ENCODE assay signal across 11 mouse cellular contexts in the genomic region with DNA sequence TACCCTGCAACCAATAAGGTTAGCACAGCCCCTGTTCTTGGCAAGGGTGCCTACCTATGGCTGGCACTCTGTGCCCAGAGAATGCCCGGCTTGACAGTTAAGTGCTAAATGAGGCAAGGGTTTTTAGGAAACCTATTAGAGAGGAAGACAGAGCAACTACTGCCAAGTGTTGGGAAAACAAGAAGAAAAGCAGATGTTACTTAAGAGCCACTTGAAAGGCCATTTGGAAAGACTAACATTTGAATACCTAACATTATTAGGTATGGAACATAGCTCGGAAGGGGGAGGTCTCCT. TPM values are rescaled to one million over a fixed set of nuclear protein-coding genes. Genes with fewer than 3 reads are reported as not detected.
A peak's percentile ranks its signal among the peaks of the same experiment; 100 is the strongest.
DNase-seq lines count a peak whose midpoint lies in the region; ATAC-seq and TF ChIP-seq lines count a peak whose summit lies in the region.
"Had no signal": no experiment of that assay in that cellular context is flagged by ENCODE, and none has a peak within 500 bp of the region (broad histone marks: within the 10 kb centered on the region; RNA-seq: fewer than 3 reads in every experiment).

No protein-coding gene starts in this region.

- no peak for TF ChIP-seq CTCF in forebrain, postnatal 0 days (IDR thresholded peaks at IDR 0.05; ENCODE audit: low read depth)
- no peak for TF ChIP-seq CTCF in brain, embryonic 14.5 days (IDR thresholded peaks at IDR 0.05; ENCODE audit: borderline replicate concordance, extremely low read depth, insufficient read depth, insufficient read length)

- no peak overlapping the region for H3K27ac ChIP-seq in forebrain, embryonic 14.5 days (ENCODE audit: low read depth, low read length)
- H3K27ac ChIP-seq in forebrain, postnatal 0 days (ENCODE audit: low read depth, low read length), result no peak overlapping the region
- H3K27ac ChIP-seq in liver, embryonic 16.5 days (ENCODE audit: low read length), result no peak overlapping the region
- H3K27ac ChIP-seq: lung, embryonic 15.5 days had no signal

- no peak for ATAC-seq in forebrain, embryonic 14.5 days
- no peak for ATAC-seq in forebrain, postnatal 0 days
- no peak for ATAC-seq in liver, embryonic 16.5 days (ENCODE audit: low read depth)
- peak; percentile 22 for ATAC-seq in megakaryocyte, adult 5-6 weeks (ENCODE audit: poor library complexity, severe bottlenecking)
- ATAC-seq: activated CD4-positive, CD25-positive, alpha-beta regulatory T cell, adult 4 months had no signal

- no peak overlapping the region for H3K4me2 ChIP-seq in forebrain, embryonic 14.5 days (ENCODE audit: low read length)
- H3K4me2 ChIP-seq in forebrain, postnatal 0 days (ENCODE audit: low read depth), result no peak overlapping the region
- peak overlapping the region; percentile 90; the same call in 1 of the 2 replicates for H3K4me2 ChIP-seq in liver, embryonic 16.5 days (ENCODE audit: low read depth, low read length)

- DNase-seq in forebrain, embryonic 14.5 days (ENCODE audit: low spot score), result peak; percentile 55
- DNase-seq in forebrain, postnatal 0 days, result no peak
- DNase-seq in liver, result no peak
- peak; percentile 72 for DNase-seq in brain, embryonic 14.5 days (ENCODE audit: low read depth)
- DNase-seq in right cerebral cortex, postnatal 25 days, result no peak
- DNase-seq in c-Kit-positive CD71-positive TER-119-positive erythroid progenitor cells, embryonic 14.5 days (ENCODE audit: low spot score), result no peak
- DNase-seq: cerebellum, postnatal 36 days had no signal

- H3K4me1 ChIP-seq in forebrain, embryonic 14.5 days (ENCODE audit: control insufficient read depth, insufficient read depth, low read length), result peaks cover 18% of the 10 kb centered on the region
- H3K4me1 ChIP-seq in forebrain, postnatal 0 days (ENCODE audit: insufficient read depth), result no peaks in the 10 kb centered on the region
- H3K4me1 ChIP-seq in liver, embryonic 16.5 days (ENCODE audit: control insufficient read depth, low read depth, low read length), result peaks cover 10% of the 10 kb centered on the region
- H3K4me1 ChIP-seq: lung, embryonic 15.5 days had no signal

- H3K9ac ChIP-seq in forebrain, embryonic 14.5 days (ENCODE audit: low read length), result no peak overlapping the region
- no peak overlapping the region for H3K9ac ChIP-seq in forebrain, postnatal 0 days
- no peak overlapping the region for H3K9ac ChIP-seq in liver, embryonic 16.5 days (ENCODE audit: low read depth, low read length)
- H3K9ac ChIP-seq: lung, embryonic 15.5 days had no signal

- H3K4me3 ChIP-seq in forebrain, embryonic 14.5 days (ENCODE audit: low read depth, low read length), result no peak overlapping the region
- no peak overlapping the region for H3K4me3 ChIP-seq in forebrain, postnatal 0 days (ENCODE audit: low read depth, low read length)
- peak overlapping the region; percentile 15; the same call in 1 of the 2 replicates for H3K4me3 ChIP-seq in liver, embryonic 16.5 days (ENCODE audit: low read depth, low read length)

- TF ChIP-seq POLR2A in brain, embryonic 14.5 days (IDR thresholded peaks at IDR 0.05; ENCODE audit: borderline replicate concordance, extremely low read depth, insufficient read depth, insufficient read length, poor library complexity, severe bottlenecking), result no peak

- no peaks in the 10 kb centered on the region for H3K9me3 ChIP-seq in forebrain, embryonic 14.5 days (replicated peaks; ENCODE audit: control insufficient read depth, low read length)
- H3K9me3 ChIP-seq in forebrain, postnatal 0 days (ENCODE audit: low read length), result no peaks in the 10 kb centered on the region
- H3K9me3 ChIP-seq in liver, embryonic 16.5 days (replicated peaks; ENCODE audit: control insufficient read depth, low read length), result no peaks in the 10 kb centered on the region
- H3K9me3 ChIP-seq: lung, embryonic 15.5 days had no signal

- H3K27me3 ChIP-seq in forebrain, embryonic 14.5 days (replicated peaks; ENCODE audit: control insufficient read depth, insufficient read depth, low read length), result no peaks in the 10 kb centered on the region
- no peaks in the 10 kb centered on the region for H3K27me3 ChIP-seq in forebrain, postnatal 0 days (ENCODE audit: insufficient read depth, low read length)
- H3K27me3 ChIP-seq in liver, embryonic 16.5 days (ENCODE audit: control insufficient read depth, insufficient read depth, low read depth, low read length), result no peaks in the 10 kb centered on the region
- H3K27me3 ChIP-seq: lung, embryonic 15.5 days had no signal

- 40% methylated on average over 2 of the region's 2 CpGs for WGBS in forebrain, embryonic 14.5 days
- 39% methylated on average over 2 of the region's 2 CpGs for WGBS in forebrain, postnatal 0 days
- 76% methylated on average over 2 of the region's 2 CpGs for WGBS in liver, embryonic 16.5 days (ENCODE audit: insufficient replicate concordance)

- no peaks in the 10 kb centered on the region for H3K36me3 ChIP-seq in forebrain, embryonic 14.5 days (ENCODE audit: control insufficient read depth, insufficient read depth, low read length)
- no peaks in the 10 kb centered on the region for H3K36me3 ChIP-seq in forebrain, postnatal 0 days (ENCODE audit: insufficient read depth)
- no peaks in the 10 kb centered on the region for H3K36me3 ChIP-seq in liver, embryonic 16.5 days (ENCODE audit: control insufficient read depth, insufficient read depth)
- H3K36me3 ChIP-seq: lung, embryonic 15.5 days had no signal

RNA-seq across cellular contexts. Expression of gene Hexb, which starts 1.3 kb away (rescaled TPM):
- polyA plus RNA-seq in forebrain, embryonic 14.5 days (2014; fragmentation: Nextera tagmentation; extraction: Ambion mirVana), result 38.0 and 41.9 TPM in 2 replicates
- 49.2 and 54.3 TPM in 2 replicates for total RNA-seq in forebrain, postnatal 0 days (2014; rRNA removed)
- 49.2 and 50.6 TPM in 2 replicates for polyA plus RNA-seq in forebrain, postnatal 0 days (2015; fragmentation: Nextera tagmentation; extraction: Ambion mirVana)
- 29.5 and 32.2 TPM in 2 replicates for polyA plus RNA-seq in liver, embryonic 16.5 days (2015; fragmentation: Nextera tagmentation; extraction: Ambion mirVana)
- 25.8 and 28.2 TPM in 2 replicates for polyA plus RNA-seq in brain, embryonic 14.5 days (2012; rRNA removed)
- total RNA-seq in megakaryocyte, adult 5-6 weeks (2015), result 160 and 202 TPM in 2 replicates
- total RNA-seq in megakaryocyte, adult 5-6 weeks (2017), result 125 and 139 TPM in 2 replicates

RNA-seq across cellular contexts. Expression of gene Enc1, which starts 44.0 kb away (rescaled TPM):
- 89.5 and 96.5 TPM in 2 replicates for polyA plus RNA-seq in forebrain, embryonic 14.5 days (2014; fragmentation: Nextera tagmentation; extraction: Ambion mirVana)
- 423 and 513 TPM in 2 replicates for total RNA-seq in forebrain, postnatal 0 days (2014; rRNA removed)
- 76.8 and 80.3 TPM in 2 replicates for polyA plus RNA-seq in forebrain, postnatal 0 days (2015; fragmentation: Nextera tagmentation; extraction: Ambion mirVana)
- 0.76 and 0.86 TPM in 2 replicates for polyA plus RNA-seq in liver, embryonic 16.5 days (2015; fragmentation: Nextera tagmentation; extraction: Ambion mirVana)
- 249 and 303 TPM in 2 replicates for polyA plus RNA-seq in brain, embryonic 14.5 days (2012; rRNA removed)
- 2.0 and 3.0 TPM in 2 replicates for total RNA-seq in megakaryocyte, adult 5-6 weeks (2015)
- 2.3 and 3.5 TPM in 2 replicates for total RNA-seq in megakaryocyte, adult 5-6 weeks (2017)

RNA-seq across cellular contexts. Expression of gene Gfm2, which starts 59.1 kb away (rescaled TPM):
- polyA plus RNA-seq in forebrain, embryonic 14.5 days (2014; fragmentation: Nextera tagmentation; extraction: Ambion mirVana), result 22.9 and 25.5 TPM in 2 replicates
- total RNA-seq in forebrain, postnatal 0 days (2014; rRNA removed), result 25.1 and 32.1 TPM in 2 replicates
- polyA plus RNA-seq in forebrain, postnatal 0 days (2015; fragmentation: Nextera tagmentation; extraction: Ambion mirVana), result 12.8 and 15.5 TPM in 2 replicates
- 16.3 and 18.0 TPM in 2 replicates for polyA plus RNA-seq in liver, embryonic 16.5 days (2015; fragmentation: Nextera tagmentation; extraction: Ambion mirVana)
- polyA plus RNA-seq in brain, embryonic 14.5 days (2012; rRNA removed), result 34.5 and 35.4 TPM in 2 replicates
- 11.4 and 14.5 TPM in 2 replicates for total RNA-seq in megakaryocyte, adult 5-6 weeks (2015)
- 20.7 and 29.1 TPM in 2 replicates for total RNA-seq in megakaryocyte, adult 5-6 weeks (2017)

RNA-seq across cellular contexts. Expression of gene Nsa2, which starts 59.1 kb away (rescaled TPM):
- polyA plus RNA-seq in forebrain, embryonic 14.5 days (2014; fragmentation: Nextera tagmentation; extraction: Ambion mirVana), result 51.6 and 61.9 TPM in 2 replicates
- 48.6 and 77.5 TPM in 2 replicates for total RNA-seq in forebrain, postnatal 0 days (2014; rRNA removed)
- polyA plus RNA-seq in forebrain, postnatal 0 days (2015; fragmentation: Nextera tagmentation; extraction: Ambion mirVana), result 43.5 and 52.1 TPM in 2 replicates
- 20.0 and 21.1 TPM in 2 replicates for polyA plus RNA-seq in liver, embryonic 16.5 days (2015; fragmentation: Nextera tagmentation; extraction: Ambion mirVana)
- 59.7 and 76.7 TPM in 2 replicates for polyA plus RNA-seq in brain, embryonic 14.5 days (2012; rRNA removed)
- total RNA-seq in megakaryocyte, adult 5-6 weeks (2015), result 225 and 248 TPM in 2 replicates
- 333 and 335 TPM in 2 replicates for total RNA-seq in megakaryocyte, adult 5-6 weeks (2017)

Comparison
In these comparisons a context has a peak if more than half of its experiments do, and no peak if none do; other contexts are left out.
1. DNase-seq: peak in forebrain, embryonic 14.5 days (single experiment) and brain, embryonic 14.5 days (single experiment); none in forebrain, postnatal 0 days (single experiment), liver (single experiment), right cerebral cortex, postnatal 25 days (single experiment) and c-Kit-positive CD71-positive TER-119-positive erythroid progenitor cells, embryonic 14.5 days (single experiment).
2. RNA of gene Enc1, which starts 44.0 kb away (polyA plus RNA-seq): 249 to 303 TPM in brain, embryonic 14.5 days, 89.5 to 96.5 TPM in forebrain, embryonic 14.5 days and 76.8 to 80.3 TPM in forebrain, postnatal 0 days; 0.76 to 0.86 TPM in liver, embryonic 16.5 days; every median in the first group is over 10 times any median in the second.